In genomic region chr6:51525001-51525400, GRCm38 (mm10) we compare ENCODE assay signal across 8 mouse cellular contexts. TPM values are rescaled to one million over a fixed set of nuclear protein-coding genes. Genes with fewer than 3 reads are reported as not detected.
DNase-seq lines count a peak whose midpoint lies in the region; ATAC-seq and TF ChIP-seq lines count a peak whose summit lies in the region.

No protein-coding gene starts in this region.

- no peaks in the 10 kb centered on the region for H3K9me3 ChIP-seq in heart, embryonic 11.5 days (replicated peaks; ENCODE audit: control insufficient read depth, low read length)
- no peaks in the 10 kb centered on the region for H3K9me3 ChIP-seq in E14TG2a.4 (ENCODE audit: low read length)
- no peaks in the 10 kb centered on the region for H3K9me3 ChIP-seq in megakaryocyte, embryonic 14.5 days

- no peak for DNase-seq in heart, postnatal 4 days
- DNase-seq in MN1 (ENCODE audit: low spot score) = no peak
- no peak for DNase-seq in spleen, postnatal 4 days (ENCODE audit: low spot score in 2 of 2)
- DNase-seq in natural killer cell, adult 2 months (ENCODE audit: low spot score in 2 of 2) = no peak

- no peak for TF ChIP-seq CTCF in E14TG2a.4 (conservative IDR thresholded peaks at IDR 0.05; ENCODE audit: low read length)

- H3K27me3 ChIP-seq in heart, embryonic 11.5 days (ENCODE audit: control insufficient read depth, insufficient read depth, low read length) = no peaks in the 10 kb centered on the region
- H3K27me3 ChIP-seq in E14TG2a.4 (ENCODE audit: insufficient read depth, low read length) = no peaks in the 10 kb centered on the region
- H3K27me3 ChIP-seq in megakaryocyte, embryonic 14.5 days (replicated peaks) = peaks cover 35% of the 10 kb centered on the region

- ATAC-seq in heart, embryonic 11.5 days (replicated peaks; ENCODE audit: insufficient number of reproducible peaks, low FRiP score, low TSS enrichment) = no peak
- ATAC-seq in hematopoietic stem cell, adult 5-6 weeks (replicated peaks in 1 of 2; ENCODE audit: insufficient read depth in 1 of 2, low FRiP score in 2 of 2, low TSS enrichment in 1 of 2, low read depth in 1 of 2, poor library complexity in 2 of 2, severe bottlenecking in 2 of 2) = peak; percentile 64 to 78

- no peak overlapping the region for H3K27ac ChIP-seq in heart, embryonic 11.5 days (ENCODE audit: low read depth, low read length)

- H3K4me1 ChIP-seq in heart, embryonic 11.5 days (ENCODE audit: control insufficient read depth, insufficient read depth, low read length) = 0 out of 2 replicates have a peak, but pooled peaks cover 2% of the 10 kb centered on the region
- H3K4me1 ChIP-seq in E14TG2a.4 (replicated peaks; ENCODE audit: low read depth, low read length) = peaks cover 54% of the 10 kb centered on the region
- peaks cover 20% of the 10 kb centered on the region for H3K4me1 ChIP-seq in megakaryocyte, embryonic 14.5 days

- no peaks in the 10 kb centered on the region for H3K36me3 ChIP-seq in heart, embryonic 11.5 days (ENCODE audit: control insufficient read depth, insufficient read depth, low read length)
- H3K36me3 ChIP-seq in E14TG2a.4 (ENCODE audit: insufficient read depth, low read length) = no peaks in the 10 kb centered on the region
- no peaks in the 10 kb centered on the region for H3K36me3 ChIP-seq in megakaryocyte, embryonic 14.5 days (replicated peaks; ENCODE audit: low read length)

- peak overlapping the region; percentile 68 for H3K4me2 ChIP-seq in heart, embryonic 11.5 days

- peak overlapping the region; percentile 55 for H3K4me3 ChIP-seq in heart, embryonic 11.5 days (ENCODE audit: low read depth, low read length)
- peak overlapping the region; percentile 89 for H3K4me3 ChIP-seq in E14TG2a.4 (replicated peaks; ENCODE audit: low read length)
- H3K4me3 ChIP-seq in megakaryocyte, embryonic 14.5 days (replicated peaks) = peak overlapping the region; percentile 91

- H3K9ac ChIP-seq in heart, embryonic 11.5 days (ENCODE audit: low read depth, low read length) = no peak overlapping the region

- 27% methylated on average over 5 of the region's 5 CpGs for WGBS in heart, embryonic 11.5 days (ENCODE audit: insufficient replicate concordance)

RNA-seq across cellular contexts. Expression of gene Snx10, which starts 1.3 kb away (rescaled TPM):
- polyA plus RNA-seq in heart, embryonic 11.5 days (2014; fragmentation: Nextera tagmentation; extraction: Ambion mirVana) = 23.0 and 26.1 TPM in 2 replicates
- 10 to 100 TPM in 1 of 2 experiments, 1 to 10 TPM in 1; 7.9 to 10.4 TPM for total RNA-seq in heart, postnatal 4 days (2021)
- total RNA-seq in hematopoietic stem cell, adult 5-6 weeks (2017) = 129 and 131 TPM in 2 replicates
- polyA plus RNA-seq in megakaryocyte, embryonic 14.5 days (2012; ENCODE audit: insufficient read depth, low replicate concordance) = 2.4 TPM in 1 of 2 replicates, not detected in the other

RNA-seq across cellular contexts. Expression of gene Cbx3, which starts 54.8 kb away (rescaled TPM):
- polyA plus RNA-seq in heart, embryonic 11.5 days (2014; fragmentation: Nextera tagmentation; extraction: Ambion mirVana) = 396 and 399 TPM in 2 replicates
- 100 to 1,000 TPM; 172 to 178 TPM for total RNA-seq in heart, postnatal 4 days (2021)
- 419 and 609 TPM in 2 replicates for total RNA-seq in hematopoietic stem cell, adult 5-6 weeks (2017)
- 13.1 and 22.3 TPM in 2 replicates for polyA plus RNA-seq in megakaryocyte, embryonic 14.5 days (2012; ENCODE audit: insufficient read depth, low replicate concordance)

RNA-seq across cellular contexts. Expression of gene Hnrnpa2b1, which starts 55.3 kb away (rescaled TPM):
- polyA plus RNA-seq in heart, embryonic 11.5 days (2014; fragmentation: Nextera tagmentation; extraction: Ambion mirVana) = 856 and 1,080 TPM in 2 replicates
- total RNA-seq in heart, postnatal 4 days (2021) = 100 to 1,000 TPM; 646 to 668 TPM
- 1,632 and 1,923 TPM in 2 replicates for total RNA-seq in hematopoietic stem cell, adult 5-6 weeks (2017)
- polyA plus RNA-seq in megakaryocyte, embryonic 14.5 days (2012; ENCODE audit: insufficient read depth, low replicate concordance) = 101 and 192 TPM in 2 replicates

Comparison
In these comparisons a context has a peak if more than half of its experiments do, and no peak if none do; other contexts are left out.
1. RNA of gene Snx10, which starts 1.3 kb away (total RNA-seq): 129 to 131 TPM in hematopoietic stem cell, adult 5-6 weeks; 7.9 to 10.4 TPM in heart, postnatal 4 days; every median in the first group is over 10 times any median in the second.
2. Peak in every context shown above with its lines, with median percentiles within 50 percentile points of each other: H3K4me3 ChIP-seq.